Mouse (Mus musculus) small intestine, adult 2 months (tissue): ENCODE results near the gene Pth2r.

Experiments
- CTCF ChIP-seq: fragments of 200-500 bp; IDR thresholded peaks from 2 replicates; pipeline ENCODE4 v1.5.1; 2012; ENCODE audit warnings: low read depth, mild to moderate bottlenecking, control low read depth, inconsistent platforms, low read length, moderate library complexity, mixed read lengths; ENCODE audit not compliant: insufficient replicate concordance, insufficient read length; ENCODE audit errors: extremely low read depth
- POLR2A ChIP-seq: fragments of 200-500 bp; IDR thresholded peaks from 2 replicates; pipeline ENCODE4 v1.6.1; 2012; ENCODE audit warnings: low read depth, mild to moderate bottlenecking, control low read depth, inconsistent platforms, low read length, moderate library complexity

DNA sequence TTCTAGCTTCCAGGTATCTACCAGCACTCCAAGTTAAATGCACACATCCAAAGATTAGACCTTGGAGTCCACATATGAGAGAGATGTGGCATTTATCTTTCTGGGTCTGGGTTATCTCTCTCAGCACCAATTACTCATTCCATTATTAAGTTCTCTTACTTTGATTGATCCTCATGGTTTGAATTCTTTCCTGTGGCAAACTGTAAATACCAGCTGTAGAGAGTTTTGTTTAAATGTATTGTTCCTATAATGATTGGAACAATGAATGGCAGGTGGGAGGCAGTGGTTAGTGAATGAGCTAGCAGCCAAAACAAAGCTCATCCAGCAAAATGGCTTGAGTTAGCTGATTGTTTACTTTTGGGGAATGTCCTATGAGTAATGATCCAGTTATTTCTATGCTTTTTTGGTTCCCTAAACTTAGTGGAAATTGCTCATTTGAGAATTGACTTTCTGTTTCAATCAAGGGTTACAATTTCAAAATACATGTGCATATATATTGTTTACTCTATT, 140.7 kb downstream of the Pth2r start:
- TF ChIP-seq CTCF (no peak), POLR2A (no peak)
